Mouse (Mus musculus): Measurements from ENCODE around the gene Dagla.
A peak's percentile ranks its signal among the peaks of the same experiment; 100 is the strongest.

Gene Dagla

GRCm38 (mm10) chr19:10280771-10281540, 23.7 kb downstream of the Dagla start:
- DNase-seq (ENCODE audit: low read depth, low spot score): no peak

- no peak for DNase-seq (ENCODE audit: low read depth, low spot score)
Observed at GRCm38 (mm10) chr19:10279668-10280067, 25.0 kb downstream of the Dagla start.

DNA sequence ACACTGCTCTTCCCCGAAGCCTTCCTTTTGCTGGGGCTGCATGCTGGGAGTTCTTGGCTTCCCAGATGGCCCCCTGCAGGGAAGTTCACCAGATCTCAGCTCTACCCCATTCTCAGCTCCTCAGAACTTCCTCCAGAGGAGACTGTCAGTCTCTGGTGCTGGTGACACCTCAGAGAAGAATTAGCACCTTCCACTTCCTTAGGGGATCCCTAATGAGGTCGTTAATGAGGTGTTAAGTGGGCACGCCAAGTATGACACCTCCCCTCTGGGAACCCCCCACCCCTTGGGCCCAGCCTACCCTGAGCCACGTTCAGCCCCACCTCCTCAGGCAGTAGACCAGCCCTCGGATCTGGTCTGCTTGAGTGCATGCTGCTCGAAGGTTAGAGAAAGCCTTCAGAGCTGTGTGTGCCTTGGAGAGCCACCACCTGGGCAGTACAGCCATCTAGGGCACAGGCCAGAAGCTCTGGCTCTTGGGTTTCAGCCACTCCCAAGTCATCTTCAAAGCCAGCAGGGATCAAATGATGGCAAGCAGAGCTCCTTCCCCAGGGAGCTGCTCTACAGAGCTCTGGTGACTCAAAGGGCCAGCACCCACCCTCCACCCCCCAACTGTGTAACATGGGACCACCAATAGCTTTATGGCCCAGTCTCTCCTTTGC, 25.9 kb downstream of the Dagla start:
- peak; percentile 85 for DNase-seq (ENCODE audit: low read depth, low spot score)

DNA sequence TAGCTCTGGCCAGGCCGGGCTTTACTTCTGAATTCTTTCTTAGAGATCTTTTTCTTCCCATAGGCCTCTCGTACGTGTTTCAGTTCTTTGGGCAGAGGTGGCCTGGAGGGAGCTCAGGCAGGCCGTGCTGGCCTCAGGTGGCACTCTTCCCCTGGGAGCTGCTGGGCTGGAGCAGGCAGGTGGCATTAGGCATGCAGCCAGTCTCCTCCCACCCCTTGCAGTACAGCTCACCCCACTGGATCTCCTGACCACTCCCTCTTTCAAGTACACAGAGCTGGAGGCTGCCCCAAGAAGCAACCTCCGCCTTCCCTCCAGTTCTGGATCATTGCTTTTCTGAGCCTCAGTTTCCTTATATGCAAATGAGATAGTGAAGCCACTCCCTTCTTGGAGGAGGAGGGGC, 26.9 kb downstream of the Dagla start:
- peak; percentile 62 for DNase-seq (ENCODE audit: low read depth, low spot score)

DNA sequence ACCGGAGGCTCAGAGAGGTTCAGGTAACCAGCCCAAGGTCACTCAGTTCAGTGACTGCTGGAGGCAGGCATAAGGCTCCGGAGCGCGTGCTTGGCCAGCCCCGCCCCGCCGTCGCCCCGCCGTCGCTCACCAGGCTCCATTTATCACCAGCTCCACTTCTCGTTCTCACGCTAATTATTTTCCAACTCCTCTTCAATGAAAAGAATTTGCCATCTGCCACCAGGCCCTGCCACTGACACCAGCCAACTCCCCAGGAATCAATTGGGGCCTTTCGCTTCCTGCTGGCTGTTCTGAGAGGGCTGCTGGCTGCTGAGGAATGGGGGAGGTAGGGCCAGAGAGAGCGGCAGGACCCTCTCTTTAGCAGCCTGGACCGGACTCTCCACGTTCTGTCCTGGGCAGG, 27.3 kb downstream of the Dagla start:
- no peak for DNase-seq (ENCODE audit: low read depth, low spot score)

DNA sequence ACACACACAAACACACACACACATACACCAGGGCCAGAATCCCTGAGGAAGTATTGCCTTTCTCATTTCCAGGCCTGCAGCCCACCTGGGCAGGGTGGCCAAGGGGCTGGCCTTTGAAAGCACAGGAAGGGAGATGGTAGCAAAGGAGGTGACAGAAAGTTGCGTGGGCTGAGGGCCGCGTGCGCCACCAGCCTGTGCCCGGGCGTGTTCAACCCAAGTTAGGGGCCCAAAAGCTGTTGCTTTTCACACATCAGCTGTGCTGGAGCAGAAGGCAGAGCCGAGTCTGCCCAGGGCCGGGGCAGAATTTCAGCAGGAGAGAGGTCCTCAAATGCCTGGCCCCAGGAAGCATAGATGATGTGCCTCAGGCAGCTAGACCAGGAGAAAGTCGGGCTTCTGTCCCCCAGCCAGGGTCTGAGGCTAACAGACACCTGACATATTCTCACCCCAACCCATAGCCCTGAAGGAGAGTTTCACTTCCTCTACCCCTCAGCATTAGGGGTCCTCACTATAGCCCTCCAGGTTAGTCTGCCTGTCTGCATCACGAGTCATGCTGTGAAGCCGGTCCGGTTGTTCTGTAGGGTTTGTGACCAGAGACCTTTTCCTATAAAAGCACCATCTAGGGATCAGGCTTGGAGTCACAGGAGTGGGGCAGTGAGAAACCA, 28.1 kb downstream of the Dagla start:
- DNase-seq (ENCODE audit: low read depth, low spot score): no peak

GRCm38 (mm10) chr19:10274056-10274455, 30.6 kb downstream of the Dagla start:
- no peak for DNase-seq (ENCODE audit: low read depth, low spot score)

DNA sequence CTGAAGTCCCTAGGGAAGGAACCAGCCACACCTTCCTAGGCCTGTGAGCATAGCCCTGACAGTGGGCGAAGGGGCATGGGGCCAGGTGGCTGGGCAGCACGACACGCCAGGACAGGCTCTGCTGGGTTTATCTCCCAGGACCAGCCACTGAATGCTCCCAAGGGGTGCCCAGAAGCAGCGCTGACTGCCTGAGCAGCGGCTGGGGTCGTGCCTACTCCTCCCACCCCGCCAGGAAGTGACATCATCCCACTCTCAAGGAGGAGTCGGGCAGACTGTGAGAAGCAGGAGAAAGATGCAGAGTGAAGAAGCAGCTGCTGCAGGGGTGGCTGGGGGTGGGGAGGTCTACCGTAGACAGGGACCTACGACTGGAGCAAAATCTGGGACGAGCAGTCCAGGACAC, 31.9 kb downstream of the Dagla start:
- no peak for DNase-seq (ENCODE audit: low read depth, low spot score)

GRCm38 (mm10) chr19:10271592-10271991, 33.1 kb downstream of the Dagla start:
- no peak for DNase-seq (ENCODE audit: low read depth, low spot score)

GRCm38 (mm10) chr19:10270356-10270755, 34.3 kb downstream of the Dagla start:
- no peak for DNase-seq (ENCODE audit: low read depth, low spot score)

GRCm38 (mm10) chr19:10268851-10269250, 35.8 kb downstream of the Dagla start:
- no peak for DNase-seq (ENCODE audit: low read depth, low spot score)

GRCm38 (mm10) chr19:10267953-10268352, 36.7 kb downstream of the Dagla start:
- DNase-seq (ENCODE audit: low read depth, low spot score): no peak

DNA sequence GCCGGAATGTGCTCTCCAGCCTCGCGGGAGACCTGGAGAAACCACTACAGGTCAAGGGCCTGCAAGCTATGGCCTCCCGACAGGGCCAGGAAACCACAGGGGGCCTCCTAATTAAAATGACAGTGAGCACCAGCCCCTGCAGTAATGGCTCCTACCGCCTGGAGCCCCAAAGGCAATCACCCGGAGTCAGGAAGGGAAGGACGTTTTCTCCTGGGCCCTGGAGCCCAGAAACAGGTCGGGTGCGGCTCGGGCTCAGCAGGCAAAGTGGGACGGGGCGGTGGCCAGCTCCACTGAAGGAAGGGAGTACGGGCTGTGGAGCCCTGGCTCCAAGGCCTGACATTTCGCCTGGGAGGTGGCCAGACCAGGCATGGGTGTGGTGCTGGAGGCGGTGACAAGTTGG, 37.6 kb downstream of the Dagla start:
- no peak for DNase-seq (ENCODE audit: low read depth, low spot score)

GRCm38 (mm10) chr19:10266196-10266850, 38.4 kb downstream of the Dagla start:
- peak; percentile 76 for DNase-seq (ENCODE audit: low read depth, low spot score)

- no peak for DNase-seq (ENCODE audit: low read depth, low spot score)
Observed at GRCm38 (mm10) chr19:10261369-10261768, 43.3 kb downstream of the Dagla start.

- peak; percentile 68 for DNase-seq (ENCODE audit: low read depth, low spot score)
Observed at GRCm38 (mm10) chr19:10258279-10259011, 46.2 kb downstream of the Dagla start.

DNA sequence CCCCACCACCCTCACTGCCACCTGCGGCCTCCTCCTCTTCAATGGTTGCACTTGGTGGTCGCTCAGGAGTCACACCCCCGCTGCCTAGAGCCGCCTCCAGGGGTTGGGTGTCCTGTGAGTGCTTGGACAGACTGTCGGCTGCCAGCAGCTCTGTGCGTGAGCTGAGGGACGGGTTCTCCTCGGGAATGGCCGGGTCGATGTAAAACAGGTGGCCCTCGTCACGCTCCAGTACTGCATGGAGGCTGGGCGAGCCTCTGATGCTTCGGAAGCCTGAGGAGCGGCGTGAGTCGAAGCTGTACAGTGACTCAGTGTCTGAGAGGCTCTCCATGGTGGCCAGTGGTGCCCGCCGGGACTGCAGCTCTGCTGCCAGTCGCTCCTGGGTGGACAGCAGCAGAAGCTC, 56.5 kb downstream of the Dagla start:
- no peak for DNase-seq (ENCODE audit: low read depth, low spot score)

DNA sequence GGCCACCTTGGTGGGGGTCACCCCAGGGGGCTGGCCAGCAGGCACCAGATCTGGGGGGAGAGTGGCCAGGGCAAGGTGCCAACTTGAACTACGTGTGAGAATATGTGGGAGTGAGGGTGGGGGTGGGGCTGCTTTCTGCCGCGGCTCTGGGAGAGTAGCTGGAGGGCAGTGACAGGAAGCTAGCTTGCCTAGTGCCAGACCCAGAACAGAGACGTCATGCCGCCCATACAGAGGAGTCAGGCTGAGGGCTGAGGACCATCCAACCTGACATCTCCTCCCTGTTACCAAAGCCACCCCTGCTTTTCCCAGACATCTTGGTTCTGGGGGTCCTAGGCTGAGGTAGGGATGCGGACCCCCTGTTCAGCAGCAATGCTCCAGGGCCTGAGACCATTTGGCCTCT, 57.5 kb downstream of the Dagla start:
- no peak for DNase-seq (ENCODE audit: low read depth, low spot score)

GRCm38 (mm10) chr19:10244183-10244582, 60.5 kb downstream of the Dagla start:
- no peak for DNase-seq (ENCODE audit: low read depth, low spot score)

DNA sequence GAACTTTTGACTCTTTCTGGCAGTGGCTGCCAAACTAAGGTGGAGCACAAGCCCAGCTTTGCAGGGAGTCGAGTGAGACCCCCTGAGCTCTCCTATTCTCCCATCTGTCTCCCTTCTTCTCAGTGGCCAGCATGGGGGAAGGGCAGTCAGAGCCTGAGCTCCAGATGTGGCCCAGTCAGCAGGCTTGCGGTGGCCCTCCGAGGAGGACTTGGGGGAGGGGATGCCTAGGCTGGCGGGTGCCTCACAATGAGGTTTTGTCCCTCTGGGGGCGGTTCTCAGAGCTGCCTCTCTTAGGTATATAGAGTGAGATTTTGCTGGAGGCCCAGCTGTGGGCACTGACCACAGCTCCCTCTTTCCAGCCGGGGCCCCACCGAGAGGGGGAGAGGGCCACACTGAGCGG, 61.8 kb downstream of the Dagla start:
- DNase-seq (ENCODE audit: low read depth, low spot score): no peak

DNA sequence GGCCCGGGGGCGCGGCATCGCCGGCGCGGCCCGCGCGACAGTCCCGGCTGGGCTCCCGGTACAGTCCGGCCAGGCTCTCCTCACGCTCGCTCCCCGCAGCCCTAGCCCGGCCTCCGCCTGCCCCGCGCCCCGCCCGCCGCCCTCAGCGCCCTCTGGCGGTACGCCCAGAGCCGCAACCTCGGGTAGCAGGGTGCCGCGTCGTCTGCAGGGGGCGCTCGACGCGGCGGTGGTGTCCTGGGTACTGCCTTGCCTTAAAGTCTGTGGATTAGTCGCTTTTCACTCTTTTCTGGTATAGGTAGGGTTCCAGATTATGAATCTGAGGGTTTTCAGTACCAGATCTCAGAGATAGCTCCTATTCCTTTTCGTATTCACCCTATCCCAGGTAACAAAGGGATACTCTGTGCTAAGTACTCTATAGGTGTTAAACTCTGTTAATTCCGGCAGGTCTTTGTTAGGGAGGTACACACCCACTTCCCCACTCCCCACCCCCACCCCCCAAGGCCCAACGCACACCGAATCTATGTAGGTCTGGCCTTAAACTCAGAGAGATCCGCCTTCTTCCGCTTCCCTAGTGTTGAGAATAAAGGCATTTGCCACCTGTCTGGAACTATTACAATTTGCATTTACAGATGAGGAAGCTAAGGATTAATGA, 63.9 kb downstream of the Dagla start, which contains the start of gene Myrf:
Myrf (minus strand) TSS at position 95 of the 652 bp plus-strand sequence.
- DNase-seq (ENCODE audit: low read depth, low spot score): peak; percentile 21

Data from skeletal muscle tissue, adult 2 months (tissue).